Mouse (Mus musculus) lung, postnatal 0 days (tissue): ENCODE results near the gene Specc1. TPM values are rescaled to one million over a fixed set of nuclear protein-coding genes. Genes with fewer than 3 reads are reported as not detected.

ENCODE experiments used
- ATAC-seq: fragments of 200-750 bp; cut with Nextera tagmentation; 2 replicates; pipeline ENCODE4 v1.8.0; 2017; ENCODE audit warnings: moderate library complexity
- DNase-seq: peaks from one replicate; pipeline ENCODE4 v3.0.0-alpha.2; 2016; ENCODE audit warnings: low spot score
- H3K27ac ChIP-seq: fragments of 300-500 bp; sonication (generic); 2 replicates; pipeline ENCODE4 v1.5.1; 2014; ENCODE audit warnings: antibody characterized with exemption, mild to moderate bottlenecking, low read length, mixed read lengths
- H3K27me3 ChIP-seq: fragments of 300-500 bp; sonication (generic); replicated peaks from 2 replicates; pipeline ENCODE4 v1.6.1; 2014; ENCODE audit warnings: low read length, mixed read lengths; ENCODE audit not compliant: insufficient read depth
- H3K36me3 ChIP-seq: fragments of 300-500 bp; sonication (generic); 2 replicates; pipeline ENCODE4 v1.6.1; 2014; ENCODE audit warnings: low read length, mixed read lengths; ENCODE audit not compliant: insufficient read depth
- H3K4me1 ChIP-seq: fragments of 300-500 bp; sonication (generic); 2 replicates; pipeline ENCODE4 v1.6.1; 2014; ENCODE audit warnings: antibody characterized with exemption, low read depth, low read length, mixed read lengths; ENCODE audit not compliant: insufficient read depth
- H3K4me2 ChIP-seq: fragments of 300-500 bp; sonication (generic); replicated peaks from 2 replicates; pipeline ENCODE4 v1.6.1; 2014; ENCODE audit warnings: low read depth, mild to moderate bottlenecking, low read length, moderate library complexity, mixed read lengths
- H3K4me3 ChIP-seq: fragments of 300-500 bp; sonication (generic); 2 replicates; pipeline ENCODE4 v1.5.1; 2014; ENCODE audit warnings: low read depth, low read length
- H3K9ac ChIP-seq: fragments of 300-500 bp; sonication (generic); replicated peaks from 2 replicates; pipeline ENCODE4 v1.6.1; 2014; ENCODE audit warnings: low read depth, mild to moderate bottlenecking
- H3K9me3 ChIP-seq: fragments of 300-500 bp; sonication (generic); 2 replicates; pipeline ENCODE4 v1.6.1; 2016; ENCODE audit warnings: low read length, mixed read lengths
- CTCF ChIP-seq: IDR thresholded peaks from 2 replicates; pipeline ENCODE4 v1.5.1; 2016; ENCODE audit warnings: antibody characterized with exemption, mild to moderate bottlenecking
- EP300 ChIP-seq: IDR thresholded peaks from 2 replicates; pipeline ENCODE4 v1.6.1; 2016; ENCODE audit warnings: antibody characterized with exemption, mild to moderate bottlenecking, control low read depth
- WGBS: fragments of 180-500 bp; shearing (Covaris S2); extraction: QIAGEN DNeasy Blood & Tissue Kit; methylation state at CpG from one replicate; pipeline ENCODE4 v1.1.7; 2014; 5-methylcytosine and 5-hydroxymethylcytosine counted together
- polyA plus RNA-seq: library from polyadenylated mRNA; unstranded; fragments of >200 nt; fragmentation: Nextera tagmentation; extraction: Ambion mirVana; gene quantifications from 2 replicates; pipeline ENCODE4 v1.2.1, GENCODE M21; 2015

The Specc1 gene
- polyA plus RNA-seq, 1 experiment from 2014 or later, result 14.7 TPM

DNA sequence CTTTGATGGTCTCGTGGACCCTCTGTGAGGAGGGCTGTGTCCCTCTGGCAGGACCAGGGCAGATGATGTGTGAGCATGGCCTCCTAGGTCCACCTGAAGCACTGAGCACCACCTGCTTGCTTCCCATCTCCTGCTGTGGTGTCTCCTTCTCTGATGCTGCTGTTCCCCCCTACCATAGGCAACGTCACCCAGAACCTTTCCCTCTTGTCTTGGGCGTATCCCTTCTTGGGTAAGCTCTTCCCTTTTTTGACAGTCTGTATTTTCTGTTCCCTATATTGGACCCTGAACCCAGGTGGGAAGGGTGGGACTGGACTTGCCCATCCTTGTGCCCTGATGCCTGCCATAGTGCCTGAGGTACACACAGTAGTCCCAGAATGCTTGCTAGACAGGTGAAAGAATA lies 56.9 kb downstream of the Specc1 start:
- 85% methylated on average over 3 of the region's 3 CpGs for WGBS
- Histone ChIP-seq H3K4me1 (no peaks in the 10 kb centered on the region), H3K36me3 (no peaks in the 10 kb centered on the region), H3K9ac (no peak overlapping the region), H3K27me3 (no peaks in the 10 kb centered on the region), H3K4me3 (no peak overlapping the region), H3K27ac (no peak overlapping the region), H3K9me3 (no peaks in the 10 kb centered on the region), H3K4me2 (no peak overlapping the region)
- TF ChIP-seq CTCF, result no peak
- TF ChIP-seq EP300, result no peak
- DNase-seq (no peak), ATAC-seq (no peak)

DNA sequence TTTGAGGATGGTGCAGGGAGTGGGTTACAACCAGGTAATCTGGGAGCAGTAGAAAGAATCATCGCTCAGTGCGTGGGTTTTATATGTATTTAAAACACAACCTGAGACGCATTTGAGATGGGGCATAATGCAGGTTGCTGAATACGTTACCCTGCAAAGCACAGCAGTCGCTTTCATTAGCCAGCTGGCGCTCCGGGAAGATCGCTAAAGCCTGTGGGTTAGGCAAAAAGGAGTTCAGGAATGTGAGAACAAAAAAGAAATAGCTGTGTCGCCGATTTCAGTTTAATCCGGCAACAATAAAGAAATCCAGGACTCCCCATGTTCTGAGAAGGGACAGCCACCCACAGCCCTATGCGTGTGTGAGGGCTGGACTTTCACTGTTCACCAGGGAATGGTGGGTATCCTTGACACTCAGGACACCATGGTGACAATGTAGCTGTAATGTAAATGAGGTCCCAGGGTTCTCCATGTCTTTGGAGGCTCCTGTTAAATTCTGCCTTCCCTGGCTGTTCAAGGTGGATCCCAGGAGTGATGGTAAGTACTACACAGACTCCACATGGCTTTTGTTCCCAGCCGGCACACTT lies 58.6 kb downstream of the Specc1 start:
- Histone ChIP-seq H3K27ac (no peak overlapping the region), H3K9ac (no peak overlapping the region), H3K4me3 (no peak overlapping the region), H3K4me1 (no peaks in the 10 kb centered on the region), H3K36me3 (no peaks in the 10 kb centered on the region), H3K27me3 (no peaks in the 10 kb centered on the region), H3K4me2 (no peak overlapping the region), H3K9me3 (no peaks in the 10 kb centered on the region)
- WGBS, result 65% methylated on average over 13 of the region's 13 CpGs
- DNase-seq, result no peak
- TF ChIP-seq EP300, result no peak
- TF ChIP-seq CTCF, result no peak
- no peak for ATAC-seq

DNA sequence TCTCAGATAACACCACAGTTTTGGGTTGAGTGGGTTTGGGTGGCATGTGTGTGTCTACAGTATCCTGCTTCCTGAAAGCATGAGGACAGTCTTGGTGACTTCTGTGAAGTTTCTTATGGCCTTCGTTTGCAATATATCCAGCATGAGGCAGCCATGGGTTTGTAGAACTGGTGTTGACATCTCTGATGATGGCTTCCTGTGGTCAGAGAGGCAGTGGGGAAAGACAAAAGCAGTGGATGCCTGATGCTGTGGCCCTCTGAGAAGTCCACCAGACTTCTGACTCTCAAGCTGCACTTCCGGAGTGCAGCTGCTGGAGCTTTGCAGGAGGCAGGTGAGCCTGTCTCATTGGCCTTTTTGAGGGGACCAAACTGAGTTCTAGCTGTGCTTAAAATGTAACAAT lies 60.4 kb downstream of the Specc1 start:
- no peaks in the 10 kb centered on the region for H3K4me1 ChIP-seq
- no peak for ATAC-seq
- no peak overlapping the region for H3K9ac ChIP-seq
- no peak overlapping the region for H3K27ac ChIP-seq
- no peak for DNase-seq
- no peaks in the 10 kb centered on the region for H3K27me3 ChIP-seq
- H3K4me2 ChIP-seq, result no peak overlapping the region
- no peak for TF ChIP-seq CTCF
- no peak for TF ChIP-seq EP300
- no peak overlapping the region for H3K4me3 ChIP-seq
- 71% methylated on average over 2 of the region's 2 CpGs for WGBS
- H3K9me3 ChIP-seq, result no peaks in the 10 kb centered on the region
- H3K36me3 ChIP-seq, result no peaks in the 10 kb centered on the region

DNA sequence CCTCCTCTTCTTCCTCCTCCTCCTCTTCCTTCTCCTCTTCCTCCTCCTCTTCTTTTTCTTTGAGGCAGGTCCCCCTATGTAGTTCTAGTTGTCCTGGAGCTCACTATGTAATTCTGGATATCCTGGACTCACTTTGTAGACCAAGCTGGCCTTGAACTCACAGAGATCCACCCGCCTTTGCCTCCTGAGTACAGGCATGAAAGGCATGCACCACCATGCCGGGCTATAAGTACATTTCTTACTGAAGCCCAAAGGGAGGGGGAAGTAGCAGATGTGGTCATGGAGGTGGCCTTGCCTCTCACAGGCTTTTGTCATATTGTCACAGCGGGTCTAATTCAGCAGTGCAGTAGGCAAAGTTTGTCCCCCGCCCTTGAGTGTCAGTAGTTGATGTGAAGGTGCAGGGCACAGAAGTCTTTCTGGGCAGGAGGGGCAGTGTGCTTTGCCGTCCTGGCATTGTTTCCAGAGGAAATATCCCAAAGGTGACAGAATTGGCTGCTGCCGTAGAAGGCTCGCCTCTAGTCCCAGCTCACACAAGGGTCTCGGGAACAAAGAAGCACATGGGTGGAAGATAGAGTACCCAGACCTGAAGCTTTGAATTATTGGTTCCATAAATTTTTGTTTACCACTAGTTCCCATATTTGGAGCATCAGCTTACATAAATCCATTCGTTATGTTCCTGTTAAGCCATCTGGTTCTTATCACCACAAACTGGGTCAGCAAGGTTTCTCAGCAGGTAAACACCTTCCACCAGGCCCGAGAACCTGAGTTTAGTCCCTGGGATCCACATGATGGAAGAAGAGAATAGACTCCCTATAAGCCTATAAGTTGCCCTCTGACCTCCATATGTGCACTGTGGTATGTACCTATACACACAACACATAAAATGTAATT lies 62.0 kb downstream of the Specc1 start:
- no peak overlapping the region for H3K4me3 ChIP-seq
- H3K4me1 ChIP-seq, result no peaks in the 10 kb centered on the region
- TF ChIP-seq EP300 (no peak), CTCF (no peak)
- WGBS, result 52% methylated on average over 10 of the region's 10 CpGs
- no peak overlapping the region for H3K9ac ChIP-seq
- H3K27ac ChIP-seq, result no peak overlapping the region
- ATAC-seq, result no peak
- no peaks in the 10 kb centered on the region for H3K27me3 ChIP-seq
- DNase-seq, result no peak
- H3K4me2 ChIP-seq, result no peak overlapping the region
- H3K9me3 ChIP-seq, result no peaks in the 10 kb centered on the region
- H3K36me3 ChIP-seq, result no peaks in the 10 kb centered on the region

DNA sequence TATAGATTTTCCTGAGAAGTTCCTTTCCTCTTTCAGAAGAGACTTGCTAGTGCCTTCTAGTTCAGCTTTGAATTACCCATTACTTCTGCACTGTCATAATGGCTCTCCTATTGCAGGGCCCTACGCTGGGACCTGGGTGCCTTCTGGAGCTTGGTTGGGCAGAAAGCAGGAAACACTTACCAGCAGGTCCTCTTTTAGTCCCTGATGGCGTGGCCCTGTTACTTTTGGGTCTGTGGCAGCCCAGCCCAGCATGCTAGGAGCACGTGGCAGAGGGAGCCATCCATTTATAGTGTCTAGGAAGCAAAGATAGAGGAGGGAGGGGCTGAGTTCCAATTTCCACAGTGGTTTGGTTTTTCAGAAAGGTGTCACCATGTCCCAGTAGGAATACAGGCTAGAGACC lies 63.3 kb downstream of the Specc1 start:
- DNase-seq (no peak), ATAC-seq (no peak)
- Histone ChIP-seq H3K27me3 (no peaks in the 10 kb centered on the region), H3K27ac (no peak overlapping the region), H3K9ac (no peak overlapping the region), H3K36me3 (no peaks in the 10 kb centered on the region), H3K4me2 (no peak overlapping the region), H3K9me3 (no peaks in the 10 kb centered on the region), H3K4me3 (no peak overlapping the region), H3K4me1 (no peaks in the 10 kb centered on the region)
- TF ChIP-seq EP300 (no peak), CTCF (no peak)
- WGBS, result 63% methylated on average over 3 of the region's 3 CpGs

DNA sequence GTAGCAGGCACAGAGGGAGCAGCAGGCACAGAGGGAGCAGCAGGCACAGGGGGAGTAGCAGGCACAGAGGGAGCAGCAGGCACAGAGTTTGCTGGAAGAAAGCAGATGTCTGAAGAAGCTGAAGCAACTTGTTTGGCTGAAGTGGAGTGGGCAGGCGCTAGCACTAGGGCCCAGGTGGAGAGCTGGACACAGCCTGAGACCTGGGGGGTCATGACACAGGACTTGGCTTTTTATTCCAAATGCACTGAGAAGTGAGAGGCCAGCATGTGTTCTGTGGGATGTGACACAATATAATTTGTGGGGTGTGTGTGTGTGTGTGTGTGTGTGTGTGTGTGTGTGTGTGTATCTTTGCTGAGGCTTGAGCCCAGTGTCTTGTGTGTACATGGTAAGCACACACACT lies 64.3 kb downstream of the Specc1 start:
- ATAC-seq (no peak), DNase-seq (no peak)
- Histone ChIP-seq H3K4me3 (no peak overlapping the region), H3K4me2 (no peak overlapping the region), H3K9ac (no peak overlapping the region), H3K27me3 (no peaks in the 10 kb centered on the region), H3K27ac (no peak overlapping the region), H3K4me1 (no peaks in the 10 kb centered on the region; the same call in 1 of the 2 replicates), H3K9me3 (no peaks in the 10 kb centered on the region), H3K36me3 (no peaks in the 10 kb centered on the region)
- TF ChIP-seq EP300 (no peak), CTCF (no peak)
- 77% methylated on average over 1 of the region's 1 CpGs for WGBS
